Mouse (Mus musculus) adrenal gland, postnatal 36 days (tissue): ENCODE results near the gene Clec4f. TPM values are rescaled to one million over a fixed set of nuclear protein-coding genes. Genes with fewer than 3 reads are reported as not detected.

Experiments used
- DNase-seq, 2 experiments: peaks; one replicate each; pipeline ENCODE4 v3.0.0; 2021; ENCODE audit warnings: mixed read lengths in 1 of 2
- total RNA-seq, 2 experiments: library from RNA; stranded (reverse); gene quantifications; 2 replicates each; pipeline ENCODE4 v1.2.3; 2021

Clec4f gene
- total RNA-seq, 2 experiments from 2014 or later, result not detected

GRCm38 (mm10) chr6:83634106-83634505 lies 21.9 kb downstream of the Clec4f start:
- peak; percentile 13 to 28 for DNase-seq

GRCm38 (mm10) chr6:83631815-83632214 lies 24.2 kb downstream of the Clec4f start:
- no peak for DNase-seq

DNA sequence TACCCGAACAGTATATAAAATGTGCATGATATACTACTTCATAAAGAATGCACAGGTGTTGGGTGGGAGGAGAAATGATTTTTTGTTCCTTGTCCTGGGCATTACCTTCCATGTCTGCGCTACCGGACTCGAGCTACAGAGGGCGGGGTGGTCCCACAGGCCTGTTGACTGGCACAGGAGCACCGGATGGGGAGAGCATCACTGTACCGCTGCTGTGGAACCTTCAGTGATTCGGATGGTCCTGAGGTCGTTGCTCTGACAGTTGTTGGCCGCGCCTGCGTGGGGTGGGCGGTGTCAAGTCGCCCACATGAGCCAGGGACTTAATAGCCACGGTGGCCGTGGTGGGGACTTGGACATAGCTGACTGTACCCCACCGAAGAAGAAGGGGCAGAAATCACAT lies 29.2 kb downstream of the Clec4f start:
- no peak for DNase-seq

DNA sequence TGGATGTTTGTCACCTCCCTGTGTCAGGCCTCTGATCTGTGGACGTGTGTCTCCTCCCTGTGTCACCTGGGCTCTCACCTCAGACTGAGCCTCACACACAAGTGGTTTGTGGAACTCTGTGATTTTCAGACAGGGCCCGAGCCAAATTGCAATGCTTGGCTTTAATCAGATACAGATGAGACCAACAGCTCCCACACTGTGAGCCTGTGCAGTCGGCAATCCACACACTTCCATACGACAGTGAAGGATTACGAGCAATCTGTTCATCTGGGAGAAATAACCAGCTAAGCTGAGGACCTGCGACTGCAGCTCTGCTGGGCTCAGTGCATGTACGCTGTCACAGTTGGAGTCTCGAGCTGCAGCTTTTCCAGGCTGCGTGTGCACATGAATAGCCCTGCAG lies 36.0 kb downstream of the Clec4f start:
- DNase-seq, result no peak

DNA sequence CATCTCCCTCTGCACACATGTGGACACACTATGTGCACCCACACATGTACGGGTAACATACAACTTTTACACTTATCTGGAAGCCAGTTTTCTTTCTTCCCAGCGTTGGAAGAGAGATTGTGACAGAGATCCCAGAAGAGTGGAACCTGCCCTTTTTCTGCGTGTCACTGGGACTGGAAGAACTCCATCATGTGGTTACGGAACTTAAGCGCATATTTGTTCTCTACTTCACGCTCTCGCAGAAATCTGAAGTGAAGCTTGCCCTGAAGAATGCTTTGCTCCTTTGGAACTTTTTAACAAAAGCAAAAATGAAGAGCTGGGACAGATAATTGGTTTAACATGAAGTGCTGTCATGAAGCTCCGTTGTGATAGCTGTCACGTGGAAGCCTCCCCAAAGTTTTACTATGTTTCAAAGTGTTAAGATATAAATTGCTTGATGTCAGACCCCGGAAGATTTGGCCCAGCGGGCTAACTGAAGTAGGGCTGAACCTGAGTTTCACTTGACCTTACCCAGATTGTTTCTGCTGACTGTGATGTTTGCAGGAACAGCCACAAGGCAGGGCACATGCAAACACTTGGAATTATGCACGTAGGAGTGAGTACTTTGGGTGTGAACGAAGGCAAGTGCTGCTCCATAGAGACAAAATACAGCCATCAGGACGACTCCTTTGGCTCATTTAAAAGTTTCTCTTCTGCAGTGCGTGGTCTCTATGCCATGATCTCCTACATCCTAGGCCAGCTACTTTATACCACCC lies 38.2 kb downstream of the Clec4f start:
- no peak for DNase-seq

DNA sequence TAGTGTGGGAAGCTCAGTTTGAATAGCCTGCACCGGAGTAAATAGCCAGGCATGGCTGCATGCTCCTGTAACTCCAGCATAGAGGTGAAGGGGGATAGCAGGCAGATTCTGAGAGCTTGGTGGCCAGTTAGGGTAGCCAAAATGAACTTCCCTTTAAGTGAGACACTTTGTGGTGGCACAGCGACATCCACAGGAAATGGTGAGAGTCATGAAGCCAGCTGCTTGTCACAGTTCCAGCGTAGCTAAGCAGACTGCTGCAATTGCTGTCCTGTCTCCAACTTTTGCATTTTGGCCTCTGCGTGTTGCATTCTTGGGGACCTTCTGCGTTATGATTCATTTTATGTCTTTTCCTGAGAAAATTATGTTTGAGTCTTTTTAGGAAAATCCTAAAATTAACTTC lies 39.5 kb downstream of the Clec4f start:
- DNase-seq, result peak; percentile 77

DNA sequence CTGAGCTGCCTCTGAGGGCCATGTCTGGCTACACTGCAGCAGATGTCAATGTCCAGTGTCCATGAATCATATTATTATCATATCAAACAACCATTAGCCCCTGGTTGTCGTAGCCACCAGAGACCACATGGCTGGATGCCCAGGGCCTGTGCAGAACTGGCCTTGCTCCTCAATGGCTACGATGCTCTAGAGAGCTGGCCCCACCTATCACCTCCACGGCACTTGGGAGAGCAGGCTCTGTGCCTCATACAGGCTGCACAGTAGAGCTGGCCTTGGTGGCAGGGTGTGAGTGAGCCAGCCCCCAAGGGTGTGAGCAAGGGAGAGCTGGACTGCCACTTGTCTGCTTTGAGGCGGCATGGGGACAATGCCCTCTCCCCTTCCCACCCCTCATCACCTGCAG lies 41.5 kb downstream of the Clec4f start:
- no peak for DNase-seq

GRCm38 (mm10) chr6:83612976-83613375 lies 43.0 kb downstream of the Clec4f start:
- DNase-seq, result no peak

- no peak for DNase-seq
Observed at GRCm38 (mm10) chr6:83599636-83600174, 56.3 kb downstream of the Clec4f start.

GRCm38 (mm10) chr6:83599060-83599550 lies 56.9 kb downstream of the Clec4f start:
- no peak for DNase-seq

- peak; percentile 48 to 55 for DNase-seq
Observed at GRCm38 (mm10) chr6:83598646-83599045, 57.3 kb downstream of the Clec4f start.

- no peak for DNase-seq
Observed at GRCm38 (mm10) chr6:83597988-83598387, 58.0 kb downstream of the Clec4f start.

DNA sequence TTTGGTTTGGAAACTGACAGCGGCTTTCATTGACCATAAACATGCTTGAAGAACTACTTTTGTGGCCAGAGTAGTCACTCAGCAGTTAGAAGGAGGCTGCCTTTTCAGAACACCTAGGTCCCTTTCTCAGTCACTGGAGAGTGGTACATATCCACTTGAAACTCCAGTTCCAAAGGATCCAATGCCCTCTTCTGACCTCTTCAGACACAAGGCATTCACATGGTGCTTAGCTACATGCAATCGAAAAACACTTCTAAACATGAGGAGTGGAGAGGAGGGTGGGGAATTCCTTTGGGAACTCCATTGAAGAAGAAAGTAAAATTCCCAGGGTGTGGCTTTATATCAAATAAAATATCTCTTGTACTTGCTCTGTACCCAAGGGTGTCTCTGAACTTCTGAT lies 61.0 kb downstream of the Clec4f start:
- DNase-seq, result no peak

Other genes starting within 250 kb of the Clec4f start
- 10 to 100 TPM; 25.2 to 38.5 TPM for gene Tet3, start 197.1 kb downstream of the Clec4f start, total RNA-seq
- 10 to 100 TPM; 44.5 to 47.5 TPM for gene Dguok, start 149.2 kb downstream of the Clec4f start, total RNA-seq
- under 1 TPM; 0.30 to 0.76 TPM for gene Actg2, start 119.9 kb downstream of the Clec4f start, total RNA-seq
- 10 to 100 TPM; 21.3 to 22.0 TPM for gene Stambp, start 83.5 kb downstream of the Clec4f start, total RNA-seq
- gene Cd207, start 21.7 kb upstream of the Clec4f start, total RNA-seq, result under 1 TPM in 1 of 2 experiments, not detected in 1; 0.20 TPM
- gene Vax2, start 55.1 kb upstream of the Clec4f start, total RNA-seq, result not detected
- not detected for gene Atp6v1b1, start 86.8 kb upstream of the Clec4f start, total RNA-seq
- gene Ankrd53, start 106.5 kb upstream of the Clec4f start, total RNA-seq, result not detected
- 100 to 1,000 TPM; 135 to 214 TPM for gene Tex261, start 119.6 kb upstream of the Clec4f start, total RNA-seq
- 10 to 100 TPM; 48.2 to 56.7 TPM for gene Nagk, start 138.8 kb upstream of the Clec4f start, total RNA-seq
- 10 to 100 TPM; 30.7 to 31.1 TPM for gene Paip2b, start 175.6 kb upstream of the Clec4f start, total RNA-seq
- gene Zfp638, start 210.9 kb upstream of the Clec4f start, total RNA-seq, result 100 to 1,000 TPM in 1 of 2 experiments, 10 to 100 TPM in 1; 89.5 to 100 TPM